Comparison of ENCODE assay signal across 8 mouse cellular contexts in the genomic region with DNA sequence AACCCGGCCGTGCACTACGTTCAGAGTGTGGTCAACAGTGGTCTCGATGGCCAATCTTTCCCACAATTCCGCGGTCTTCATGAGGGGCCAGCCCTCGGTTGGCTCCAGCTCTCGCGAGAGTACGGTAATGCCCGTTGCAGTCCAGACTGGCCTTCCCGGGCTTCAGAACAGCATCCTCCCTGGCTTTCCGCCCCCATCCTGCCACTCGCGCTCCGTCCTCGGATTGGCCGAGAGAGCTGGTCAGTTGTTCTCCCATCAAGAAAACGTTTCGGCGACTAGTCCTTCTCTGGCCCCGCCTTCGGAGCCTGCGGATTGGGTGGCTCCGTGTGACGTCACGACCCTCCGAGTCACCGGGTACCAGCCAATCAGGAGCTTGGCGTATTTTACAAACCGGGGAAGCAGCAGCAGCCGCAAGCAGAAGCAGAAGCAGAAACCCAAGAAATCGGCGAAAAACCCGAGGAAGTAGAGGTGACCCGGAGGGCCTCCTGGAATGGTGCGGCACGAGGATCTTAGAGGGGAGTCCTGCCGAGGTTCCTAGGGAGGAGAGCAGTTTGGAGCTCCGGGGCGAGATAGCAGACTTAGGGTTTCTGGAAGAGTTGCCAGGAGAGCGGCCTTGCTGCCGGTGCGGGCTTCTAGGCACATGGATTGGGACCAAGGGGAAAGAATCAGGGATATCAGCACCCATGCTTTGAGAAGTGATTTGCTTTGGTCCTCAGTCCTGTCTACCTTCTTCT. TPM values are rescaled to one million over a fixed set of nuclear protein-coding genes. Genes with fewer than 3 reads are reported as not detected.
DNase-seq lines count a peak whose midpoint lies in the region; ATAC-seq and TF ChIP-seq lines count a peak whose summit lies in the region.

No protein-coding gene starts in this region.

- peak overlapping the region; percentile 66 for H3K9ac ChIP-seq in hindbrain, embryonic 14.5 days

- in situ Hi-C loops in Patski (cut with MboI; ENCODE audit: low pct_unique_long_range_greater_than_20kb), result no loop called here

- DNase-seq in Patski (ENCODE audit: low read depth, low spot score), result peak; percentile 92
- peak; percentile 99 for DNase-seq in cerebellum, postnatal 25 days
- peak; percentile 96 to 98 for DNase-seq in frontal cortex, postnatal 25 days (ENCODE audit: low spot score in 2 of 2)
- peak; percentile 96 for DNase-seq in hindbrain, embryonic 14.5 days (ENCODE audit: low spot score)
- peak; percentile 96 for DNase-seq in layer of hippocampus, postnatal 36 days
- DNase-seq in lung, postnatal 36 days, result peak; percentile 99
- DNase-seq in retina, postnatal 1 day, result peak; percentile 99
- peak; percentile 94 to 96 for DNase-seq in urinary bladder, adult 18-20 months (ENCODE audit: low spot score in 2 of 2)

- H3K27ac ChIP-seq in hindbrain, embryonic 14.5 days, result peak overlapping the region; percentile 93

- peak overlapping the region; percentile 71 for H3K4me2 ChIP-seq in hindbrain, embryonic 14.5 days (replicated peaks)

- no peaks in the 10 kb centered on the region for H3K9me3 ChIP-seq in hindbrain, embryonic 14.5 days (ENCODE audit: control insufficient read depth, low read length)

- WGBS in hindbrain, embryonic 14.5 days, result under 1% methylated on average over 44 of the region's 44 CpGs

- CTCF ChIA-PET in Patski (lab: Charles Lee), result interaction anchor here (1.1 to 2.1 kb wide), 6 partner anchors 10 to 51 kb away, joined by 3 to 8 read pairs (median 5); no protein-coding TSS in a partner anchor

- H3K4me1 ChIP-seq in hindbrain, embryonic 14.5 days (replicated peaks; ENCODE audit: control insufficient read depth, insufficient read depth, low read length), result peaks cover 9% of the 10 kb centered on the region

- no peaks in the 10 kb centered on the region for H3K27me3 ChIP-seq in Patski
- H3K27me3 ChIP-seq in hindbrain, embryonic 14.5 days (ENCODE audit: control insufficient read depth, insufficient read depth, low read length), result no peaks in the 10 kb centered on the region

- TF ChIP-seq CTCF in Patski (IDR thresholded peaks at IDR 0.05), result no peak

- POLR2A ChIA-PET in Patski (lab: Charles Lee), result interaction anchor here (0.9 to 1.8 kb wide), 5 partner anchors 13 to 45 kb away, joined by 3 to 4 read pairs (median 3); partner anchors contain the start of genes C1ql4 and Tuba1c

- no peaks in the 10 kb centered on the region for H3K36me3 ChIP-seq in hindbrain, embryonic 14.5 days (replicated peaks; ENCODE audit: control insufficient read depth, insufficient read depth)

- ATAC-seq in Patski, result peak; percentile 95
- ATAC-seq in hindbrain, embryonic 14.5 days (ENCODE audit: low FRiP score), result peak; percentile 99

- peak overlapping the region; percentile 37 for H3K4me3 ChIP-seq in hindbrain, embryonic 14.5 days (replicated peaks; ENCODE audit: low read length)

RNA-seq across cellular contexts. Expression of gene Troap, which starts 0.4 kb away (rescaled TPM):
- polyA plus RNA-seq in Patski (2021), result 23.7 TPM
- polyA plus RNA-seq in hindbrain, embryonic 14.5 days (2014; fragmentation: Nextera tagmentation; extraction: Ambion mirVana), result 3.7 and 4.0 TPM in 2 replicates
- total RNA-seq in layer of hippocampus, postnatal 36 days (2021), result under 1 TPM; 0.38 to 0.40 TPM

RNA-seq across cellular contexts. Expression of gene C1ql4, which starts 12.8 kb away (rescaled TPM):
- 0.24 TPM for polyA plus RNA-seq in Patski (2021)
- polyA plus RNA-seq in hindbrain, embryonic 14.5 days (2014; fragmentation: Nextera tagmentation; extraction: Ambion mirVana), result 4.7 and 6.6 TPM in 2 replicates
- total RNA-seq in layer of hippocampus, postnatal 36 days (2021), result under 1 TPM in 1 of 2 experiments, not detected in 1; 0.30 TPM

RNA-seq across cellular contexts. Expression of gene Dnajc22, which starts 18.2 kb away (rescaled TPM):
- 1.9 TPM for polyA plus RNA-seq in Patski (2021)
- 0.52 and 1.0 TPM in 2 replicates for polyA plus RNA-seq in hindbrain, embryonic 14.5 days (2014; fragmentation: Nextera tagmentation; extraction: Ambion mirVana)
- under 1 TPM in 1 of 2 experiments, not detected in 1; 0.30 TPM for total RNA-seq in layer of hippocampus, postnatal 36 days (2021)

RNA-seq across cellular contexts. Expression of gene Prph, which starts 19.8 kb away (rescaled TPM):
- polyA plus RNA-seq in Patski (2021), result 0.76 TPM
- polyA plus RNA-seq in hindbrain, embryonic 14.5 days (2014; fragmentation: Nextera tagmentation; extraction: Ambion mirVana), result 77.9 and 79.5 TPM in 2 replicates
- total RNA-seq in layer of hippocampus, postnatal 36 days (2021), result 1 to 10 TPM in 1 of 2 experiments, under 1 TPM in 1; 0.82 to 2.2 TPM

RNA-seq across cellular contexts. Expression of gene Tuba1c, which starts 45.1 kb away (rescaled TPM):
- 210 TPM for polyA plus RNA-seq in Patski (2021)
- polyA plus RNA-seq in hindbrain, embryonic 14.5 days (2014; fragmentation: Nextera tagmentation; extraction: Ambion mirVana), result 21.7 and 24.2 TPM in 2 replicates
- total RNA-seq in layer of hippocampus, postnatal 36 days (2021), result 10 to 100 TPM; 56.8 to 66.3 TPM

Comparison
In these comparisons a context has a peak if more than half of its experiments do, and no peak if none do; other contexts are left out.
1. Peak in every context shown above with its lines: DNase-seq, ATAC-seq, H3K4me3 ChIP-seq and H3K27ac ChIP-seq.